Mouse (Mus musculus): Measurements from ENCODE around the gene Copz2. TPM values are rescaled to one million over a fixed set of nuclear protein-coding genes. Genes with fewer than 3 reads are reported as not detected.
A peak's percentile ranks its signal among the peaks of the same experiment; 100 is the strongest.
"Not testable (repeated sequence)": the region's sequence is repeated elsewhere in the genome, so short reads cannot be mapped to it uniquely, and the experiment has no call there.

Copz2 gene
- polyA plus RNA-seq, 1 experiment from 2014 or later = 140 TPM

DNA sequence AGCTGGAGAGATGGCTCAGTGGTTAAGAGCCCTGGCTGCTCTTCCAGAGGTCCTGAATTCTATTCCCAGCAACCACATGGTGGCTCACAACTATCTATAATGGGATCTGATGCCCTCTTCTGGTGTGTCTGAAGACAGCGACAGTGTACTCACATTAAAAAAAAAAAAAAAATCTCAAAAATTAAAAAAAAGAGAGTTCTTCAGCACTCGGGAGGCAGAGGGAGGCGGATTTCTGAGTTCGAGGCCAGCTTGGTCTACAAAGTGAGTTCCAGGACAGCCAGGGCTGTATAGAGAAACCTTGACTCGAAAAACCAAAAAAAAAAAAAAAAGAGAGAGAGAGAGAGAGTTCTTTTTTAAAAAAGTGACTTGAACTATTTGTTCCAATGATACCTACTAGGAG, 525 bp upstream of the Copz2 start:
- not testable (repeated sequence) for H3K27me3 ChIP-seq; H3K9me3 ChIP-seq; H3K36me3 ChIP-seq; ATAC-seq (ENCODE audit: low FRiP score, low read depth); H3K27ac ChIP-seq
- WGBS = 71% methylated on average over 5 of the region's 5 CpGs
- Histone ChIP-seq H3K4me3 (peak overlapping the region; percentile 71), H3K4me2 (replicated peaks) (peak overlapping the region; percentile 90), H3K4me1 (peaks cover 20% of the 10 kb centered on the region), H3K9ac (0 out of 2 replicates have a peak overlapping the region, but pooled peaks have one; percentile 81)

DNA sequence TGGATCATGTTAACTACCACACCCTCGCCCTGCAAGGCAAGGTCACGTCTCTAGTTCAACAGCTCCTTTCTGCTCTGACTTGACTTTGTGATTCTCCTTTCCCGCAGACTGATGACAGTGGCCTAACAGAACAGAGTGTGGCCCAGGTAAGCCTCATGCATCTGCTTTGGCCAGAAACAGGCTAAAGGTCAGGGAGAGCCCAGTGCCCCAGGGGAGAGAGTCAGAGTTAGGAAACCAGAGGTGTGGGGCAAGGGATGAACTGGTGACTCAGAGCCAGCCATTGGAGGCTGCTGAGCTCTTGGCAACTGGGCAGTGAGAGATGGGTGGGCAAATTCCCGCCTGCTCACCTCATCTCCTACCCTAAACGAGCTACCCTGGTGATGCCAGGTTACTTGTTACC, 7.8 kb downstream of the Copz2 start:
- Histone ChIP-seq H3K4me2 (replicated peaks) (no peak overlapping the region), H3K27ac (no peak overlapping the region), H3K9ac (no peak overlapping the region), H3K27me3 (peaks cover 4% of the 10 kb centered on the region; the same call in 1 of the 2 replicates), H3K36me3 (peaks cover 38% of the 10 kb centered on the region), H3K4me3 (no peak overlapping the region), H3K9me3 (no peaks in the 10 kb centered on the region), H3K4me1 (peaks cover 17% of the 10 kb centered on the region)
- WGBS = 73% methylated on average over 5 of the region's 5 CpGs
- ATAC-seq (ENCODE audit: low FRiP score, low read depth) = no peak

DNA sequence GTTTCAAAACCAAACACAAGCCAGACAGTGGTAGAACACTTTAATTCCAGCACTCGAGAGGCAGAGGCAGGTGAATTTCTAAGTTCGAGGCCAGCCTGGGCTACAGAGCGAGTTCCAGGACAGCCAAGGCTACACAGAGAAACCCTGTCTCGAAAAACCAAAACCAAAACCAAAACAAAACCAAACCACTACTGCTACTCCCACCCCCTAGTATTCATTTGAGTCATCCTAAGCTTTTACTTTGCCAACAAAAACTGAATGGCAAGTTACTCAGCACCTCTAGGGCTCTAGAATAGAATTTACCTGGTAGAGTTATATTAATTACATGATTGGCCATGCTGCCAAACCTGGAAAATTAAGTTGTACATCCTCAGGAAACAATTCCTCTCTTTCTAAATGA, 10.0 kb downstream of the Copz2 start:
- Histone ChIP-seq H3K27ac (no peak overlapping the region), H3K36me3 (peaks cover 25% of the 10 kb centered on the region), H3K4me3 (no peak overlapping the region), H3K4me1 (peaks cover 34% of the 10 kb centered on the region), H3K27me3 (peaks cover 22% of the 10 kb centered on the region), H3K4me2 (replicated peaks) (no peak overlapping the region), H3K9me3 (no peaks in the 10 kb centered on the region), H3K9ac (no peak overlapping the region)
- WGBS = 92% methylated on average over 4 of the region's 4 CpGs
- ATAC-seq (ENCODE audit: low FRiP score, low read depth) = no peak

DNA sequence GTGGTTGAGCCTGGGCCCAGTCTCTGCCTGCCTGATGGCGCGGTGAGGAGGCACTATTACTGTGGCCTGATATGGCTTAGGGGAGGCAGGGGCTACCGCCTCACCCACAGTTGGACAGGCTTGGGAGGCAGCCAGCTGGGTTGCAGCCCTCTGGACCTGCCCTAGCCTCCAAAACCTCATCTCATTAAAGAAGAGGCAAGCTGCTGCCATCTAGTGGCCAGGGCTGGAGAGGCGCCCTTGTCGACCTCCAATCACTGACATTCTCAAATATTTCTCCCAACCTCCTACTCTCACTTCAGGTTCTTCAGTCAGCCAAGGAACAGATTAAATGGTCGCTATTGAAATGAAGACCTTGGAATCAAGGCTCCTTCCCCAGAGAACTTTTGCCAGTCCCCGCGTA, 10.9 kb downstream of the Copz2 start:
- H3K4me1 ChIP-seq = peaks cover 34% of the 10 kb centered on the region
- H3K4me2 ChIP-seq (replicated peaks) = peak overlapping the region; percentile 85; the same call in 1 of the 2 replicates
- no peaks in the 10 kb centered on the region for H3K9me3 ChIP-seq
- peaks cover 20% of the 10 kb centered on the region for H3K36me3 ChIP-seq
- no peak overlapping the region for H3K9ac ChIP-seq
- peak; percentile 50 for ATAC-seq (ENCODE audit: low FRiP score, low read depth)
- 12% methylated on average over 8 of the region's 8 CpGs for WGBS
- H3K27me3 ChIP-seq = peaks cover 22% of the 10 kb centered on the region
- no peak overlapping the region for H3K4me3 ChIP-seq
- H3K27ac ChIP-seq = no peak overlapping the region

DNA sequence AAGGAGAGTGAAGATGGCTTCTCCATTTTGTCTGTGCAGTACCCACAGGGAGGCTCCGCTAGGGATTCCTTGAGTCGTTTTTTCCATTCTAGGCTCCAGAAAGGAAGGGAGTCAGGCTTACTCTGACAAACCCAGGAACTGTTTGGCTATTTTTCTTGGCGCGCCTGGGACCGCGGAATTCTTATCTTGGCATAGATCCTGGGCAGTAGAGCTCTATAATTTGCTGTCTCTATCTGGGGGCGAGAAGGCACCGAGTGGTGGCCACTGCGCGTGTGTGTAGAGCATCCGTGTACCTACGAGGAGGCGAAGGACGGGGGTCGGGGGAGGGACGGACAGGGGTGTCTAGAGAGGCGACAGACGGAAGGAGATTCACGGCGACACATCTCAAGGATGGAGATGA, 11.8 kb downstream of the Copz2 start:
- 3% methylated on average over 20 of the region's 20 CpGs for WGBS
- Histone ChIP-seq H3K4me1 (peaks cover 34% of the 10 kb centered on the region), H3K4me2 (replicated peaks) (peak overlapping the region; percentile 85), H3K4me3 (peak overlapping the region; percentile 45), H3K9ac (peak overlapping the region; percentile 57), H3K9me3 (no peaks in the 10 kb centered on the region), H3K27me3 (peaks cover 22% of the 10 kb centered on the region), H3K27ac (no peak overlapping the region), H3K36me3 (peaks cover 13% of the 10 kb centered on the region)
- ATAC-seq (ENCODE audit: low FRiP score, low read depth) = peak; percentile 17

DNA sequence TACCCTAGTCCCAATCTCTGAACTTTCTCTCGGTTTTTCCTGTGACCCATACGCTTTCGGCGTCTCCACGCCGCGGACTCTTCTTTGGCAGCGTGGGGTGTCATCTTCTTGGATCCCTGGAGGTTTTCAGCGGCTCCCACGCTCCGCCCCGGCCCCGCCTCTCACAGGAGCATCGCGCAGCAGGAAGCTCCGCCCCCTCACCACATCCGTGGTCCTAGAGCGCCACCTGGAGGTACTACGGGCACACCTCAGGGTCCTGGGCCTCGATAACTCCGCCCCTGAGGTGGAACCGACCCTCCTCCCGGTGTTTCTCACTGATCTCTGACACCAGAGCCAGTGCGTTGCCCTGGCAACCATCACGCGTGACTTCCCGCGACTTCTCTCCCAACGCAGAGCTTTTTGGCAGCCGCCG, 12.2 kb downstream of the Copz2 start:
- ATAC-seq (ENCODE audit: low FRiP score, low read depth) = peak; percentile 86
- WGBS = under 1% methylated on average over 31 of the region's 31 CpGs
- H3K4me3 ChIP-seq = peak overlapping the region; percentile 45
- peak overlapping the region; percentile 85 for H3K4me2 ChIP-seq (replicated peaks)
- peaks cover 9% of the 10 kb centered on the region for H3K36me3 ChIP-seq
- peaks cover 34% of the 10 kb centered on the region for H3K4me1 ChIP-seq
- peak overlapping the region; percentile 57 for H3K9ac ChIP-seq
- H3K9me3 ChIP-seq = no peaks in the 10 kb centered on the region
- H3K27ac ChIP-seq = no peak overlapping the region
- H3K27me3 ChIP-seq = peaks cover 22% of the 10 kb centered on the region

DNA sequence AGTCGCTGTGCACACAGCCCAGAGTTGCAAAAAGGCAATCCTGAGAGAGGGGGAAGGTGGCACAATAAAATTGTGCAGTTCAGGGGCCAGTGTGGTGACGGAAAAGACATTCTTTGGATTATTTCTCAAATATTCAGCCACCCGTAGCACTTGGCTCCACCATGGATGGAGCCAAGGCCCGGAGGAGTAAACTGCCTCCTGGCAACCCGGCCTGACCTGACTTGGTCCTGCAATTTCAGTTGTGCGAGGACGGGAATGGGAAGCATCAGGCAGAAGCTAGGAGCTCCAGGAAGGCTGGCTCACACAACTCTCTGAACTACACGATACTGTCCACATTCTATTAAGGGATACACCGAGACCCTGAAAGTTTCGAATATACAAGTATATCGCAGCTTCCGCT, 12.9 kb downstream of the Copz2 start:
- peak overlapping the region; percentile 85; the same call in 1 of the 2 replicates for H3K4me2 ChIP-seq (replicated peaks)
- no peak overlapping the region for H3K4me3 ChIP-seq
- H3K36me3 ChIP-seq = peaks cover 2% of the 10 kb centered on the region
- 69% methylated on average over 12 of the region's 12 CpGs for WGBS
- H3K27me3 ChIP-seq = peaks cover 22% of the 10 kb centered on the region
- no peak overlapping the region for H3K27ac ChIP-seq
- H3K9ac ChIP-seq = no peak overlapping the region
- no peak for ATAC-seq (ENCODE audit: low FRiP score, low read depth)
- H3K4me1 ChIP-seq = peaks cover 34% of the 10 kb centered on the region
- H3K9me3 ChIP-seq = no peaks in the 10 kb centered on the region

DNA sequence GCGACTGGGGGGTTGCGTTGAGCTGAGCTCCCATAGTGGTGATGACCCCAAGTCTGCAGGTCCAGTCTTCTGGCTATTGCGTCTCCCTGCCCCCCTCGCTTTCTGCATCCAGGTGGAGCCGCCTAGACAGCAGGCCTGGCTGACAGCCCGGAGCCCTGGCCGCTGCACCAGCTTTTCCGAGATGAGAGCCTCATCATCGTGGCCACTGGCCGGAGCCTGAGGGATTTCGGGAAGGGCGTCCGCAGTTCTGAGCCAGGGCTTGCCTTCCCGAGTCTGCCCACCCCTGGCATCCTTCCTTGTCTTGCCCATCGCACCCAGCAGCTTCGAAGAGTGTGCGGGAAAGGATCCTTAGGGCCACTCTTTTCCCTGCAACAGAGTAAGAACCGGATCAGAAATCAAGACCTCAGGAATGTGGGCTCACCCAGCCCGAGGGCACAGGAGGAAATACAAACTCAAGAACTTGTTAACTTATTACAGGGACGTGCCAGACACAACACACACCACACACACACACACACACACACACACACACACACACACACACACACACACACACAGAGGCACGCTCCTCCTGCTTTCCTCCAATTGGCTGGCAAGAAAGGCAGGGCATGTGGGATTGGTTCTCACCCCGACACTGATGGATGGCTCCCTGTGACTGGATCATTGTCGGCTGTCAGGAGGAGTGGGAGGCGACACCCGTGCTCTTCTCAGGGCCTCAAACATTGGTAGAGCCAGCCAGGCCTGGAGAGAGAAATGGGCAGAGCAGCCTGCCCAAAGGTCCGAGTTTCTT, 13.7 kb downstream of the Copz2 start:
- Histone ChIP-seq H3K27ac (no peak overlapping the region), H3K27me3 (peaks cover 22% of the 10 kb centered on the region), H3K4me1 (peaks cover 34% of the 10 kb centered on the region), H3K9ac (peak overlapping the region; percentile 58), H3K36me3 (no peaks in the 10 kb centered on the region), H3K9me3 (no peaks in the 10 kb centered on the region), H3K4me3 (no peak overlapping the region), H3K4me2 (replicated peaks) (peak overlapping the region; percentile 47)
- no peak for ATAC-seq (ENCODE audit: low FRiP score, low read depth)
- WGBS = 15% methylated on average over 25 of the region's 26 CpGs

DNA sequence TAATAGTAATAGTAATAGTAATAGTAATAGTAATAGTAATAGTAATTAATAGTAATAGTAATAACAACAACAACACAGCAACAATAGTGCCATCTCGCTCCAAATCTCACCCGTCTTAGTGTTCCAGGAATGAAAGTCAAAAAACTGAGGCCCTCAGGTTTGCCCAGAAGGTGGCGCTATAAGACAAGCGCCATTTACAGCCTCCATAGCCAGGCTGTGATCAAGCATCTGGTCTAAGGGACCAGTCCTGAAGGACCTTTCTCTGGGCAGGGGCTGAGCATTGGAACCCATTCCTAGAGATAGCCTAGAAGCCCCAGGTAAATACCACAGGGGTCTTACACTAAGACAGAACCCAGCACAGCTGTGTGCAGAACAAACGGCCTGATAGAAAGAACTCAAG, 17.5 kb downstream of the Copz2 start:
- 12% methylated on average over 5 of the region's 5 CpGs for WGBS
- no peaks in the 10 kb centered on the region for H3K36me3 ChIP-seq

DNA sequence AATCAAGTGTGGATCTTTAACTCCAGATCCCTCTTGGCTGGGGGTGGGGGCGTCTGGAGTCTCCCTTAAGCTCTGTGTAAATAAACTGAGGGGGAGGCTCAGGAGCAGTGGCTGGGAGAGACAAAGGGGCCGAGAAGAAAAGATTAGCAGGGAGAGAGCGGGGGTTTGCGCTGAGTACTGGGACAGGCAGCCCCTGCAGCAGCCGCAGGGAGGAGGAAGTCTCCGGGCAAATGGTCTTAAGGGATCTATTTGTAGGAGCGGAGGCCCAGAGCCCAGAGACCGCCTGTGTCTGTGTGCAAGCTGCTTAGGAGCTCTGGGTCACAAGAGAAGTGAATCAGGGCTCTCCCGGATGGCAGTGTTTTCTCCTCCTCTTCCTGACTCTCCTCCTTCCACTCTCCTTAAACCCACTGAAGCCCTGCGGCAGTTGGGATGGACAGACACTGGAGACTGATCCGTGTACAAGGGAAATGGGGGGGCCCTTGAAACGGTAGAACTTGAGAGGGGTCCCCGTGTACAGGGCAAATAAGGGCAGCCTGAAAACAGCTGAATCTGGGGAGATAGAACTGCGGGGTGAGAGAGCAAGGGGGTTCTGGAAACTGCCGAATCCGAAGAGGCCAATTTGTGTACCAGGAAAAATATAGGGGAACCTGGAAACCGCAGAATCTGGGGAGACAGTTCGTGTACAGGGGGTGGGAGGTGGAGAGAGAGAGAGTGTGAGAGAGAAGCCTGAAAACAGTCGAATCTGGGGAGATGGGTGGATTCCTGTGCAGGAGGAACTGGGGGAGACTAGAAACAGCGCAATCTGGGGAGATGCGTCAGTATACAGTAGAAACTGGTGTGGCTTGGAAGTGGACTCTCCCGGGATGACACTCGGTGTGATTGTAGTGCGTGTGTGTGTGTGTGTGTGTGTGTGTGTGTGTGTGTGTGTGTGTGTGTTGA, 23.0 kb downstream of the Copz2 start:
- no peaks in the 10 kb centered on the region for H3K9me3 ChIP-seq
- peaks cover 15% of the 10 kb centered on the region for H3K27me3 ChIP-seq
- H3K4me1 ChIP-seq = peaks cover 44% of the 10 kb centered on the region
- peak overlapping the region; percentile 44 for H3K4me2 ChIP-seq (replicated peaks)
- H3K36me3 ChIP-seq = no peaks in the 10 kb centered on the region
- WGBS = 10% methylated on average over 24 of the region's 24 CpGs
- peak overlapping the region; percentile 2; the same call in 1 of the 2 replicates for H3K4me3 ChIP-seq
- no peak; the same call in 1 of the 2 replicates for ATAC-seq (ENCODE audit: low FRiP score, low read depth)
- H3K9ac ChIP-seq = peak overlapping the region; percentile 32
- H3K27ac ChIP-seq = peak overlapping the region; percentile 45

More for the DNA sequence above, 17.5 kb downstream of the Copz2 start:
- Histone ChIP-seq H3K27ac (no peak overlapping the region), H3K4me3 (no peak overlapping the region), H3K9ac (0 out of 2 replicates have a peak overlapping the region, but pooled peaks have one; percentile 35), H3K4me1 (peaks cover 20% of the 10 kb centered on the region), H3K4me2 (replicated peaks) (no peak overlapping the region), H3K9me3 (no peaks in the 10 kb centered on the region), H3K27me3 (peaks cover 18% of the 10 kb centered on the region)
- no peak for ATAC-seq (ENCODE audit: low FRiP score, low read depth)

DNA sequence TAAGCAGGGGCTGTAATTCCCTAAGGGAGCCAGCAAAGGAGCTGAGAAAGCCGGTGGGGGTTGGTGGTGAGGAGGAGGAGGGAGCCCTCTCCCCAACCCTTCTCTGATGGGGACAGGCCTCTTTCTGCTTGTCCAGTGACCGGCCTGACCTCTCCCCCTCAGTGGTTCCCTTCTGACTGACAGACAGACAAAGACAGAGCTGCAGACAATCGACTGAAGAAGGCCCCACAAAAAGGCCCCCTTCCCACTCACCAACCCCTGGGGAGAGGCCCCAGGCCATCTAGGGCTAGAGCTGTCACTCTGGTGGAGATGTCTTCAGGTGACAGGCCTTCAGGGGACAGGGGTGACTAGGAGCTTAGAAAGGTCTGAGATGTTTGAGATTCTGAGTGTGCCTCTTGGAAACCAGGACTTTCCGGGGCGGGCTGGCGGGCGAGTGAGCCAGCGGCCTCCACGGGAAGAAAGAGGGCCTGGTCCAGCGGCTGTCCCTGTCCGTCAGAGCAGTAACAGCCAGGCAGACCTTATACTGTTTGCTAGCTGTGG, 24.0 kb downstream of the Copz2 start:
- Histone ChIP-seq H3K27ac (peak overlapping the region; percentile 58), H3K4me2 (replicated peaks) (peak overlapping the region; percentile 44), H3K4me1 (peaks cover 44% of the 10 kb centered on the region), H3K27me3 (peaks cover 15% of the 10 kb centered on the region), H3K4me3 (no peak overlapping the region), H3K9me3 (no peaks in the 10 kb centered on the region), H3K36me3 (no peaks in the 10 kb centered on the region), H3K9ac (peak overlapping the region; percentile 51)
- ATAC-seq (ENCODE audit: low FRiP score, low read depth) = no peak
- 29% methylated on average over 11 of the region's 11 CpGs for WGBS
